Mouse (Mus musculus) kidney, embryonic 15.5 days (tissue): ENCODE data around the gene Rbfox2. TPM values are rescaled to one million over a fixed set of nuclear protein-coding genes. Genes with fewer than 3 reads are reported as not detected.
A peak's percentile ranks its signal among the peaks of the same experiment; 100 is the strongest.

ENCODE experiments used
- ATAC-seq: fragments of 200-750 bp; cut with Nextera tagmentation; replicated peaks from 2 replicates; pipeline ENCODE4 v1.8.0; 2017; ENCODE audit warnings: moderate TSS enrichment; ENCODE audit not compliant: low FRiP score
- H3K27ac ChIP-seq: fragments of 300-500 bp; sonication (generic); 2 replicates; pipeline ENCODE4 v1.5.1; 2015; ENCODE audit warnings: mild to moderate bottlenecking, inconsistent platforms
- H3K27me3 ChIP-seq: fragments of 300-500 bp; sonication (generic); 2 replicates; pipeline ENCODE4 v1.6.1; 2015; ENCODE audit warnings: inconsistent platforms
- H3K36me3 ChIP-seq: fragments of 300-500 bp; sonication (generic); 2 replicates; pipeline ENCODE4 v1.6.1; 2015; ENCODE audit warnings: inconsistent platforms
- H3K4me1 ChIP-seq: fragments of 300-500 bp; sonication (generic); 2 replicates; pipeline ENCODE4 v1.6.1; 2015; ENCODE audit warnings: inconsistent platforms
- H3K4me2 ChIP-seq: fragments of 300-500 bp; sonication (generic); 2 replicates; pipeline ENCODE4 v1.6.1; 2015; ENCODE audit warnings: moderate library complexity, mild to moderate bottlenecking, inconsistent platforms
- H3K4me3 ChIP-seq: fragments of 300-500 bp; sonication (generic); replicated peaks from 2 replicates; pipeline ENCODE4 v1.5.1; 2015; ENCODE audit warnings: mild to moderate bottlenecking, inconsistent platforms
- H3K9ac ChIP-seq: fragments of 300-500 bp; sonication (generic); 2 replicates; pipeline ENCODE4 v1.6.1; 2015; ENCODE audit warnings: mild to moderate bottlenecking, inconsistent platforms
- H3K9me3 ChIP-seq: fragments of 300-500 bp; sonication (generic); replicated peaks from 2 replicates; pipeline ENCODE4 v1.6.1; 2016; ENCODE audit warnings: inconsistent platforms
- WGBS: fragments of 180-500 bp; shearing (Covaris S2); methylation state at CpG from one replicate; pipeline ENCODE4 v1.1.7; 2015; ENCODE audit warnings: mixed read lengths; 5-methylcytosine and 5-hydroxymethylcytosine counted together
- polyA plus RNA-seq: library from polyadenylated mRNA; unstranded; fragments of >200 nt; fragmentation: Nextera tagmentation; extraction: Ambion mirVana; gene quantifications from 2 replicates; pipeline ENCODE4 v1.2.1, GENCODE M21; 2015

The Rbfox2 gene
- polyA plus RNA-seq, 1 experiment from 2014 or later, result 47.7 TPM

DNA sequence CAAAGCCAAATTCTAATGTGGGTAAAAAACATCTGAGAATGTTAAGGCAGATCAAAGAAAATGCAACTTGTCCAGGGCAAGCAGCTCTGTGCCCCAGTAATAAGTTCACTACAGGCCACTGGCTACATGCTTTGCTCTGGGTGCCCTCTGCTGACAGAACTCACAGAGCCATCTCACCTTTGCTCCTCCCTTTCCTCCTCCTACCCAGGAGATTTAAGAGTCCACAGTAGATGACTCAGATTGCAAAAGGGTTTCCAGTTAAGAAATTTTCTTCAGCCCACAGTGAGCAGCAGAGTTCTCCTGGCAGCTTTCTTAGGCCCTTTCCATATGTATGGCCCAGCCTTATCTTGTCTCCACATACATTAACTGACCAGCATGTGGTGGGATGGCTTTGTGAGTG is 86.7 kb downstream of the Rbfox2 start:
- H3K4me2 ChIP-seq, result no peak overlapping the region
- peak overlapping the region; percentile 37 for H3K27ac ChIP-seq
- no peak overlapping the region for H3K9ac ChIP-seq
- H3K4me3 ChIP-seq, result no peak overlapping the region
- H3K36me3 ChIP-seq, result no peaks in the 10 kb centered on the region
- no peaks in the 10 kb centered on the region for H3K27me3 ChIP-seq
- H3K4me1 ChIP-seq, result peaks cover 45% of the 10 kb centered on the region
- no peaks in the 10 kb centered on the region for H3K9me3 ChIP-seq
- ATAC-seq, result peak; percentile 59; the same call in 1 of the 2 replicates

DNA sequence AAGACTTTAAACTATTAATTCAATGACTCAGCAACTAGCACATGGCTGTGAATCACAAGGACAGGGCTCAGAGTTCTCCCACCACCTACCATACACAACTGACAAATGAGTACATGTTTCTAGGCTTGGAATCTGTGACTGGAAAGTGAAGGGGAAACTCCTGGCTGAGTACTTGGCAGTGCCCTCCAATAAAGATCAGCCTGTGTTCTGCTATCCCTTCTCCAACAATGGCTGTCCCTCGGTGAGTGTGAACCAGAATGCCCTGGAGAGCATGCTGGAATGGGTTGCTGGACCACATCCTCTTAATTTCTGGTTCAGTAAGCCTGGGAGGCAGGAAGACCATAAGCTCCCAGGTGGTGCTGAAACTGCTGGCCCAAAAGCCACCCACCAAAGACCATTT is 87.2 kb downstream of the Rbfox2 start:
- H3K4me2 ChIP-seq, result no peak overlapping the region
- ATAC-seq, result no peak
- no peak overlapping the region for H3K9ac ChIP-seq
- no peaks in the 10 kb centered on the region for H3K9me3 ChIP-seq
- no peaks in the 10 kb centered on the region for H3K36me3 ChIP-seq
- H3K27me3 ChIP-seq, result no peaks in the 10 kb centered on the region
- H3K4me1 ChIP-seq, result peaks cover 48% of the 10 kb centered on the region
- H3K4me3 ChIP-seq, result no peak overlapping the region
- H3K27ac ChIP-seq, result no peak overlapping the region; the same call in 1 of the 2 replicates
- WGBS, result 26% methylated on average over 1 of the region's 1 CpGs

DNA sequence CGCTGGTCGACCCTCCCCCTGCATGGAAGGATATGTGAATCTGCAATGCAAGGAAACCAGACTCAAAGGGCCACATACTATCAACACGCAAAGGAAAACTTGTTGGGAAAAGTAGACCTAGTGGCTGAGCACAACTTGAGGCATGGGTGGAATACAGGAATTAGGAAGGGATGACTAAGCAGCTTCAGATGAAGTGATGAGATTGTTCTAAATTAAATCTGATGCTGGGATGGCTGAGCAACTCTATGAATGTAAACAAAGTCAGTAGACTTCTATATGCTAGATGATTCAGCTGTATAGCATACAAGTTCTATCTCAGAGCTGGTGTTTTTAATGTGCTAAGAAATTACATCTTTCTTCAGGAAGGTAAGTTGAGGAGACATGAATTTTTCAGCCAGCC is 88.8 kb downstream of the Rbfox2 start:
- H3K27me3 ChIP-seq, result no peaks in the 10 kb centered on the region
- no peak overlapping the region for H3K9ac ChIP-seq
- H3K27ac ChIP-seq, result no peak overlapping the region
- H3K4me2 ChIP-seq, result no peak overlapping the region
- H3K4me3 ChIP-seq, result no peak overlapping the region
- 86% methylated on average over 3 of the region's 3 CpGs for WGBS
- no peaks in the 10 kb centered on the region for H3K9me3 ChIP-seq
- ATAC-seq, result no peak
- peaks cover 63% of the 10 kb centered on the region for H3K4me1 ChIP-seq
- no peaks in the 10 kb centered on the region for H3K36me3 ChIP-seq

DNA sequence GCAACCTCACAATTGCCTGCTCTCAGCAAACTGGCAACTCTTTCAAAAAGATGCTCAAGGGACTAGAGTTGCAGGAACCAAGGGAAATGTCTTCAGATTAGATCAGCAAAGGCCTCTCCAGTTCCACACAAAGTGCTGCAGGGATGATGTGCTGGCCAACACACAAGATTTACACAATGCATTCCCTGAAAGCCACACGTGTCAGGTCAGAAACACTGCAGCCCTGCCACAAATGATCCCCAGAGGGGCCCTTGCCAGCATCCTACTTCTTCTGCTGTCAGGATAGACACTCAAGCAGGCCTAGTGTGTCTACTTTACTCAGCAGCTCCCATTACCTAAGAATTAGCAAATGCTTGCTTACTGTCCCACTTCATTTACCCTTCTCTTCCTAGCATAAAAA is 89.3 kb downstream of the Rbfox2 start:
- 45% methylated on average over 1 of the region's 1 CpGs for WGBS
- no peaks in the 10 kb centered on the region for H3K27me3 ChIP-seq
- no peak overlapping the region for H3K4me2 ChIP-seq
- no peaks in the 10 kb centered on the region for H3K9me3 ChIP-seq
- no peak overlapping the region for H3K4me3 ChIP-seq
- peaks cover 66% of the 10 kb centered on the region for H3K4me1 ChIP-seq
- H3K9ac ChIP-seq, result no peak overlapping the region
- ATAC-seq, result no peak
- no peak overlapping the region for H3K27ac ChIP-seq
- H3K36me3 ChIP-seq, result no peaks in the 10 kb centered on the region

DNA sequence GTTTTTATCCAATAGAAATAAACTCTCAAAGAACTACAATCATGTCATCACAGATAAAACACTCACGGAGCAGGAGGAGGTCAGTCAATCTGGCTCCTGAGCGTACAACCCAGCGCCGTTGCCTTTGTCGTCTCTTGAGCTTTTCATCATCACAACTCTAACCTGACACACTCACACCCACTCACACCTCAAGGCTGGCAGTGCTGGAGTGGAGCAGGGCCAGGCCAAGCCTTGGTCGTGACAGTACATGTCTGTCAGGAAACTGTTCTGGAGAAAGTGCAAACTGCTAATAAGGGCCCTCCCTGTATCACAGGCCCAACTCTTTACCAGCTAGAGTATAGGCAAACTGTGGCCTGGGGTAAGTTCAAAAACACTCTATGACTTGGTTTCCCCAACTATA is 90.1 kb downstream of the Rbfox2 start:
- Histone ChIP-seq H3K4me3 (no peak overlapping the region), H3K36me3 (no peaks in the 10 kb centered on the region), H3K27ac (0 out of 2 replicates have a peak overlapping the region, but pooled peaks have one; percentile 91), H3K9ac (no peak overlapping the region), H3K4me2 (no peak overlapping the region), H3K9me3 (no peaks in the 10 kb centered on the region), H3K27me3 (no peaks in the 10 kb centered on the region), H3K4me1 (peaks cover 66% of the 10 kb centered on the region)
- WGBS, result 63% methylated on average over 6 of the region's 6 CpGs
- ATAC-seq, result no peak

DNA sequence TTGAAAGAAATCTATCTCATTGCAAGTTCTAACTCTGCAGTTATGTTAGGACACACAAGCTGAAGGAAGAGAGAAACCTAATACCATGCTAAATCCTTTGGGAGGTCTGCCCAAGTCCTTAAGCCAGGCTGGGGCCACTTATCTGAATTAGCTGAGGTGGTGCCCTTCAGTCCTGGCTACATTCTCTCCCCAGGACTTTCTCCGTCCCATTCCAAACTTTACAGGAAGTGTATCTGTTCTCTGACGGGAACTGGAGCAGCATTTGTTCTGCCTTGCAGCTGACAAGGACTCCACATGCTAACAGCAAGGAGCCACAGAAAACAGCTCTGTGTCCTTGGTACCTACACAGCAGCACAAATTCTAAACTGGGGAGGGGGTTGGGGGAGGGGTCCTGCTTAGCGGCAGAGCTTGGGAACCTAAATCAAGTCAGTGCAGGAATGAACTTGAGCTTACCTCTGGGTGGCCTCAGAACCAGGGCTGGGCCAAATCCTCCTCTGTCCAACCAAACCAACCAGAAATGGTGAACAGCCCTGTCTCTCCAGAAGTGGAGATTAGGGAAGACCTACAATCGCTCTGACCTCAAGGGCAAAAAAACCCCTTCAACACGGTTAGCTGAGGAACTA is 91.5 kb downstream of the Rbfox2 start:
- no peaks in the 10 kb centered on the region for H3K36me3 ChIP-seq
- WGBS, result 6% methylated on average over 5 of the region's 5 CpGs
- ATAC-seq, result peak; percentile 61; the same call in 1 of the 2 replicates
- H3K27me3 ChIP-seq, result no peaks in the 10 kb centered on the region
- H3K9ac ChIP-seq, result peak overlapping the region; percentile 7; the same call in 1 of the 2 replicates
- peak overlapping the region; percentile 91 for H3K27ac ChIP-seq
- H3K4me2 ChIP-seq, result peak overlapping the region; percentile 38
- H3K9me3 ChIP-seq, result no peaks in the 10 kb centered on the region
- peaks cover 61% of the 10 kb centered on the region for H3K4me1 ChIP-seq
- no peak overlapping the region for H3K4me3 ChIP-seq

DNA sequence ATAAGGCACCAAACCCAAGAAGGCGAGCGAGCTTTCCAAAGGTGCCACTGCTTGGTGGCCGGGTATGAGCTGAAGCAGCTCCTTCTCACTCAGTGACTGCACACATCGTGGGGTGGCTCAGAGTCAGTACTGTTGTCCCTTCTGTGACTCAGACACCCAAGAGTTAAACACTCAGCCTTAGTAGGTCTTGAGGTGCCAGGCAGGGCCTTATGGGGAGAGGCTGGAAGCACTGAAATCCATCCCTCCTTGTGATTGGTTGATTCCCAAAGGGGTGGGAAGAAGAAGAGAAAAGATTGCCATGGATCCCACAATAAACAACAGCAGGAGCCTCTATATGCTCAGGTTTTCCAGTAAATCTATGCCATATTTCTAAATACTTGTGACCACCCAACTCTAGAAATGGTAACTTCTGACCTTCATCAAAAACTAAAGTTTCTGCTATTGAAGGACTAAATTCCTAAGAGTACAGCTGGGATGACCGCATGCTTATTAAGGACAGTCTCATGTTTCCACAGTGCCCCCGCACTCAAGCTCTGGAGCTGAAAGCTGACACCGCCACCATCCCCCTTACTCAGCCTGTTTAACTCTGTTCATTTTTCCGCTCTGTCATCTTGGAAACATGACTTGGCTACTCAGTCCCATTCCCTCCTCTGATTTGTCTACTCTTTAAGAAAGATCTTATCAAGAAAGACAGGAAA is 92.2 kb downstream of the Rbfox2 start:
- WGBS, result 30% methylated on average over 8 of the region's 8 CpGs
- peak; percentile 88 for ATAC-seq
- H3K9ac ChIP-seq, result no peak overlapping the region

DNA sequence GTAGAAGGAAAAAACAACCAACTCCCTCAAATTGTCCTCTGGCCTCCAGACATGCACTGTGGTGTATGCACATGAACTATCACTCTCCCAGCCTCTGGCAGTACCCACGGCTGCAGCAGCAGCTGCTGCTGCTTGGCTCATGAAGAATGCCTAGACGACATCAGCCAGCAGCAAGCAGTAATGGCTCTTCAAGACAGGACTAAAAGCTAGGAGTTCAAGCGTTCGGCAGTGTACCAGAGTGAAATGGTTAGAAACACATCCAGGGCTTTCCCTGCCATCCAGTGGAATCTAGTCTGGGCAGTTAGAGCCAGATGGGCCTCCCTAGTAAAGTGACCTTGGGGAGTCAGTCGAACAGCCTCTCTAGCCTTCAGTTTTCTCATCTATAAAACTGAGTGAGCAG is 93.0 kb downstream of the Rbfox2 start:
- Histone ChIP-seq H3K4me3 (no peak overlapping the region), H3K27me3 (no peaks in the 10 kb centered on the region), H3K9ac (no peak overlapping the region), H3K27ac (peak overlapping the region; percentile 91), H3K4me2 (peak overlapping the region; percentile 38; the same call in 1 of the 2 replicates), H3K4me1 (peaks cover 52% of the 10 kb centered on the region), H3K36me3 (no peaks in the 10 kb centered on the region), H3K9me3 (no peaks in the 10 kb centered on the region)
- 25% methylated on average over 5 of the region's 5 CpGs for WGBS
- ATAC-seq, result no peak

More for the DNA sequence above, 92.2 kb downstream of the Rbfox2 start:
- Histone ChIP-seq H3K27ac (peak overlapping the region; percentile 91), H3K4me1 (peaks cover 54% of the 10 kb centered on the region), H3K9me3 (no peaks in the 10 kb centered on the region), H3K4me2 (peak overlapping the region; percentile 38), H3K36me3 (no peaks in the 10 kb centered on the region), H3K27me3 (no peaks in the 10 kb centered on the region), H3K4me3 (no peak overlapping the region)

DNA sequence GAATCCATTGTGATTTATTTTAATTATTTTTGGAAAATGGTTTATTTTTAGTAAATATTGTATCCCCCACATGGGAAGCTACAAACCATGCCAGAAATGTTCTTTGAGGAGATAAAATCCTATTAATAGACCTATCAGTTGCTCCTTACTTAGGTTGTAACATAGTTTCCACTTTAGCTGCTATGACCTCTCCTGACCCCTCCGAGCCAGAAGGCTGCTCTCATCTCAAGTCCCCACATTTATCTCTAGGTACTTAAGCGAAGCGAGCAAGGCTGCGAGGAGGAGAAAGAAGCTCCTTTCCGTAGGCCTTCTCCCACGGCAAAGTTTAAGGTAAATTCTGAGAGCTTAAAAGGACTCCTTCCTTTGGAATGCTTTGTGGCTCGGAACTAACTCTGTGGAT is 94.0 kb downstream of the Rbfox2 start:
- no peak overlapping the region for H3K4me3 ChIP-seq
- H3K9me3 ChIP-seq, result no peaks in the 10 kb centered on the region
- no peak overlapping the region for H3K9ac ChIP-seq
- no peaks in the 10 kb centered on the region for H3K36me3 ChIP-seq
- no peak for ATAC-seq
- no peak overlapping the region for H3K4me2 ChIP-seq
- no peaks in the 10 kb centered on the region for H3K27me3 ChIP-seq
- 0 out of 2 replicates have a peak overlapping the region, but pooled peaks have one; percentile 4 for H3K27ac ChIP-seq
- H3K4me1 ChIP-seq, result peaks cover 49% of the 10 kb centered on the region
- 38% methylated on average over 7 of the region's 7 CpGs for WGBS

DNA sequence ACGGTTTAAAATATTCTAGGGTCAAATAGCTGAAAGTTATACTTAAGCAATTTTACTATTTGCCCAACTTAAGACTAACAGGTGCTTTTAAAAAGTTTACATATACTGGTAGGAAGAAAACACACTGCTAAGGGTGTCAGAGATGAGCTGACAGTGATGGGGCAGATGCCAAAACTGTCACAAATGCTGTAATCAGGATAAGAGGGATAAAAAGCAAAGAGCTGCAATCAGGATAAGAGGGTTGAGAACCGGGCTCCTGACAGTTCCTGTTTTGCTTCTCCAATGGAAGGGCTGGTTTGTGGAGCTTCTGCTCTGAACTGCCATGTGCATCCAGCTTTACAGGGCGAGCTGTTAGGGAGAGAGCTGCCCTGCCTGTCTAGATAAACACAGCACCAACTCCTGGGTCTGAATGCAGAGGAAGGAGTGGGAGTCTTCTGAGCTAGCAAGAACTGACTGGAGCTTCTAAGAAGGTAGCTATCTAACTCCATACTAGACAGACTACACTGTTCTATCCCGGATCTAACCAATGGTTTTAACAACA is 94.5 kb downstream of the Rbfox2 start:
- WGBS, result 43% methylated on average over 4 of the region's 4 CpGs
- no peak overlapping the region for H3K27ac ChIP-seq

DNA sequence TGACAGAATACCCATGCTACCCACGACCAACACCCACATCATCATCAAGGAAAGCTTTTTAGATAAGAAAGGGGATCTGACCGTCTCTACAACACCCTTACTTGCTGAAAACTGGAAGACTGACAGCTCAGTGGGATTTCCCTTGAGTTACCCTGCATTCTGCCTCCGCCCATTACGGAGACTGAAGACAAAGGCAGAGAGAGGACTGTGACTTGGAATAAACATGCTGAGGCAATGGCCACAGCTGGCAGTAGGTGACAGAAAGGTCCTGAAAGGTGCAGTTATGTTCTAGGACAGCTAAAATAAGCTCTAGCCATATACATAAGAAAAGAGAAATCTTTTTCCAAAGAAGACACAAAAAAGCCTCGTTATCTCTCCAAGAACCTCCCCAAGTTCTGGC is 99.8 kb downstream of the Rbfox2 start:
- H3K4me3 ChIP-seq, result no peak overlapping the region
- H3K9ac ChIP-seq, result no peak overlapping the region
- no peaks in the 10 kb centered on the region for H3K9me3 ChIP-seq
- WGBS, result 89% methylated on average over 5 of the region's 5 CpGs
- no peak overlapping the region for H3K4me2 ChIP-seq
- H3K27ac ChIP-seq, result no peak overlapping the region
- no peaks in the 10 kb centered on the region for H3K36me3 ChIP-seq
- no peaks in the 10 kb centered on the region for H3K27me3 ChIP-seq
- ATAC-seq, result no peak
- H3K4me1 ChIP-seq, result peaks cover 24% of the 10 kb centered on the region

More for the DNA sequence above, 94.5 kb downstream of the Rbfox2 start:
- Histone ChIP-seq H3K9me3 (no peaks in the 10 kb centered on the region), H3K4me3 (no peak overlapping the region), H3K36me3 (no peaks in the 10 kb centered on the region), H3K4me1 (peaks cover 44% of the 10 kb centered on the region), H3K9ac (no peak overlapping the region), H3K27me3 (no peaks in the 10 kb centered on the region), H3K4me2 (no peak overlapping the region)
- no peak for ATAC-seq

DNA sequence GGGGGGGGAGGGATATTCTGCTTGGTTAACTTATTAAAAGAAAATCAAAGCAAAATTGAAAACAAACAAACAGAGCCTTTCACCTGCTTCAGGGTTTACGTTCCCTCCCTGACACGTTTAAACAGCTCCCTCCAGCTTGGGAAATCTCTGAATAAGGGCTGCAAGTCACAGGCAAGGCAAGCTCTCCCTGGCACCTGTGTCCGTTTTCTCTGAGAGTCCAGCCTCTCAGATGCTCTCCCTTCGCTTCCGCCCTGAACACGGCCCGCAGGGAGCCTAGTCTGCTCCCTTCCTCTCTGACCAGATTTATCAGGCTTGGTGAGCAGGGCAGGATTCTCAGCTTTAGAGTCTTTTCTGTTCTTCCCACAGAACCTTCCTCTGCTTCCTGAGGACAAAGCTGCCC is 101.9 kb downstream of the Rbfox2 start:
- H3K27ac ChIP-seq, result no peak overlapping the region
- 75% methylated on average over 7 of the region's 7 CpGs for WGBS

More for the DNA sequence above, 101.9 kb downstream of the Rbfox2 start:
- Histone ChIP-seq H3K4me2 (no peak overlapping the region), H3K4me1 (peaks cover 28% of the 10 kb centered on the region), H3K9ac (no peak overlapping the region), H3K4me3 (no peak overlapping the region), H3K36me3 (no peaks in the 10 kb centered on the region), H3K9me3 (no peaks in the 10 kb centered on the region), H3K27me3 (no peaks in the 10 kb centered on the region)
- ATAC-seq, result no peak
